Mouse (Mus musculus) midbrain, postnatal 0 days (tissue): ENCODE data around the gene Ier5. TPM values are rescaled to one million over a fixed set of nuclear protein-coding genes. Genes with fewer than 3 reads are reported as not detected.

Experiments used
- ATAC-seq: fragments of 200-750 bp; cut with Nextera tagmentation; 2 replicates; pipeline ENCODE4 v1.8.0; 2017; ENCODE audit warnings: moderate number of reproducible peaks, mild to moderate bottlenecking, moderate TSS enrichment, moderate library complexity; ENCODE audit not compliant: low FRiP score
- DNase-seq: peaks from one replicate; pipeline ENCODE4 v3.0.0-alpha.2; 2015; ENCODE audit warnings: low spot score
- H3K27ac ChIP-seq: fragments of 300-500 bp; sonication (generic); 2 replicates; pipeline ENCODE4 v1.5.1; 2014; ENCODE audit warnings: low read depth, mild to moderate bottlenecking, low read length, mixed read lengths
- H3K27me3 ChIP-seq: fragments of 300-500 bp; sonication (generic); 2 replicates; pipeline ENCODE4 v1.6.1; 2014; ENCODE audit warnings: low read length, control low read depth, mixed read lengths; ENCODE audit not compliant: insufficient read depth
- H3K36me3 ChIP-seq: fragments of 300-500 bp; sonication (generic); 2 replicates; pipeline ENCODE4 v1.6.1; 2014; ENCODE audit warnings: low read length, control low read depth, mixed read lengths; ENCODE audit not compliant: insufficient read depth
- H3K4me1 ChIP-seq: fragments of 300-500 bp; sonication (generic); 2 replicates; pipeline ENCODE4 v1.6.1; 2014; ENCODE audit warnings: mild to moderate bottlenecking, control low read depth, antibody characterized with exemption, low read length, mixed read lengths; ENCODE audit not compliant: insufficient read depth
- H3K4me2 ChIP-seq: fragments of 300-500 bp; sonication (generic); 2 replicates; pipeline ENCODE4 v1.6.1; 2014; ENCODE audit warnings: low read depth, mild to moderate bottlenecking, low read length, mixed read lengths; ENCODE audit not compliant: poor library complexity, severe bottlenecking
- H3K4me3 ChIP-seq: fragments of 300-500 bp; sonication (generic); 2 replicates; pipeline ENCODE4 v1.5.1; 2014; ENCODE audit warnings: low read depth, mild to moderate bottlenecking, low read length, moderate library complexity
- H3K9ac ChIP-seq: fragments of 300-500 bp; sonication (generic); replicated peaks from 2 replicates; pipeline ENCODE4 v1.6.1; 2014; ENCODE audit warnings: mild to moderate bottlenecking, low read length, moderate library complexity, mixed read lengths; ENCODE audit not compliant: poor library complexity, severe bottlenecking
- H3K9me3 ChIP-seq: fragments of 300-500 bp; sonication (generic); 2 replicates; pipeline ENCODE4 v1.6.1; 2016; ENCODE audit warnings: low read length, control low read depth
- CTCF ChIP-seq: IDR thresholded peaks from 2 replicates; pipeline ENCODE4 v1.5.1; 2016; ENCODE audit warnings: antibody characterized with exemption, mild to moderate bottlenecking
- WGBS: fragments of 180-500 bp; shearing (Covaris S2); extraction: QIAGEN DNeasy Blood & Tissue Kit; methylation state at CpG from one replicate; pipeline ENCODE4 v1.1.7; 2014; 5-methylcytosine and 5-hydroxymethylcytosine counted together
- polyA plus RNA-seq: library from polyadenylated mRNA; unstranded; fragments of >200 nt; fragmentation: Nextera tagmentation; extraction: Ambion mirVana; gene quantifications from 2 replicates; pipeline ENCODE4 v1.2.1, GENCODE M21; 2015
- total RNA-seq: library from RNA; depleted of rRNA; stranded (reverse); fragments of >200 nt; gene quantifications from 2 replicates; pipeline ENCODE4 v1.2.3, GENCODE M21; 2014

The Ier5 gene
- total and polyA plus RNA-seq, 2 experiments from 2014 or later = 4.0 to 44.2 TPM

GRCm38 (mm10) chr1:155077675-155078074 is 21.8 kb downstream of the Ier5 start:
- Histone ChIP-seq H3K27me3 (no peaks in the 10 kb centered on the region), H3K4me1 (peaks cover 19% of the 10 kb centered on the region), H3K36me3 (no peaks in the 10 kb centered on the region), H3K4me3 (no peak overlapping the region), H3K9ac (0 out of 2 replicates have a peak overlapping the region, but pooled peaks have one; percentile 2), H3K4me2 (no peak overlapping the region), H3K9me3 (no peaks in the 10 kb centered on the region), H3K27ac (no peak overlapping the region)
- 76% methylated on average over 2 of the region's 3 CpGs for WGBS
- TF ChIP-seq CTCF = no peak
- DNase-seq (peak; percentile 47), ATAC-seq (no peak)

DNA sequence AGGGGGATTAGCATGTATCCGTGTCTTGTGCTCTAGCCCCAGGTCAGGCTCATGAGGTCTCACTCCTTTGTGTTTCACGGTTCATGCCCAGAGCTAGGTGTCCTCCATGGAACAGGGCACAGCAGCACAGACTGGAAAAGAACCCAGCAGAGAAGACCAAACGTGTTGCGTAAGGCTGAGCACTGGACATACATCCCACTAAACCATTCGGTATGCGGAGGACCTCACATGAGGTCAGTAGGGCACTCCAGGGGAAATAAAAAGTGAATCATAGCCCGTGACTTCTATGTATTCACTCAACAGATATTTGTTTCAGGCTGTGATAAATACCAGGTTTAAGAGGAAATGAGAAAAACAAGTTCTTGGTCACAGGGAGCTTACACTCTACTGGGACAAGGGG is 23.6 kb downstream of the Ier5 start:
- TF ChIP-seq CTCF = no peak
- H3K36me3 ChIP-seq = no peaks in the 10 kb centered on the region
- H3K9me3 ChIP-seq = no peaks in the 10 kb centered on the region
- no peak for DNase-seq
- no peak overlapping the region for H3K9ac ChIP-seq
- no peak overlapping the region for H3K4me3 ChIP-seq
- 85% methylated on average over 7 of the region's 7 CpGs for WGBS
- ATAC-seq = no peak
- H3K27me3 ChIP-seq = no peaks in the 10 kb centered on the region
- no peak overlapping the region for H3K4me2 ChIP-seq
- H3K4me1 ChIP-seq = peaks cover 20% of the 10 kb centered on the region
- no peak overlapping the region for H3K27ac ChIP-seq

DNA sequence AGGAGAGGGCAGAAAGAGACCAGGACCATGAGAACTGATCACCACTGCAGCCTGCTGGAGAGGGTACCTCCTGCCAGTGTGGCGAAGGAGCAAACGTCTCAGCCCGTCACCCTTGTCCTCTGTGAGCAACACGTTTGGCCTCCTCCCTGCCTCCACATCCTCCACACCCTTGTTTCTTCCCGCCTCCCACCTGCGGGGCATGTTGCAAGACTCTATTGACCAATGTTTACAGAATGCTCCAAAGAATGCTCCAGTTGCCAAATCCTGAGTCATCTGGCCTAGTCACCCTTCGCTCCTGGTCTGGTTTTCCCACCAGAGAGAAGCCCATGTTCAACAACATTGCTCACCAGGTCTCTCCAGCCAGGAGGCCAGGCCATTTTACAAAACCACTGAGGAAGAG is 24.6 kb downstream of the Ier5 start:
- TF ChIP-seq CTCF = no peak
- no peaks in the 10 kb centered on the region for H3K27me3 ChIP-seq
- no peak overlapping the region for H3K27ac ChIP-seq
- H3K4me3 ChIP-seq = no peak overlapping the region
- DNase-seq (no peak), ATAC-seq (no peak)
- H3K4me2 ChIP-seq = no peak overlapping the region
- H3K4me1 ChIP-seq = peaks cover 24% of the 10 kb centered on the region
- H3K36me3 ChIP-seq = no peaks in the 10 kb centered on the region
- WGBS = 68% methylated on average over 7 of the region's 7 CpGs
- H3K9me3 ChIP-seq = no peaks in the 10 kb centered on the region
- H3K9ac ChIP-seq = no peak overlapping the region

- ATAC-seq = no peak
- DNase-seq = no peak
- WGBS = 77% methylated on average over 6 of the region's 6 CpGs
- Histone ChIP-seq H3K9me3 (no peaks in the 10 kb centered on the region), H3K9ac (no peak overlapping the region), H3K27me3 (no peaks in the 10 kb centered on the region), H3K4me1 (peaks cover 24% of the 10 kb centered on the region), H3K27ac (no peak overlapping the region), H3K4me2 (no peak overlapping the region), H3K4me3 (no peak overlapping the region), H3K36me3 (no peaks in the 10 kb centered on the region)
- no peak for TF ChIP-seq CTCF
These were observed 25.5 kb downstream of the Ier5 start for GRCm38 (mm10) chr1:155073905-155074304.

GRCm38 (mm10) chr1:155073133-155073532 is 26.3 kb downstream of the Ier5 start:
- ATAC-seq (no peak), DNase-seq (no peak)
- TF ChIP-seq CTCF = no peak
- Histone ChIP-seq H3K4me1 (peaks cover 24% of the 10 kb centered on the region), H3K27ac (no peak overlapping the region), H3K9ac (no peak overlapping the region), H3K9me3 (no peaks in the 10 kb centered on the region), H3K4me2 (no peak overlapping the region), H3K27me3 (no peaks in the 10 kb centered on the region), H3K4me3 (no peak overlapping the region), H3K36me3 (no peaks in the 10 kb centered on the region)
- 33% methylated on average over 7 of the region's 7 CpGs for WGBS

- Histone ChIP-seq H3K36me3 (no peaks in the 10 kb centered on the region), H3K4me1 (peaks cover 19% of the 10 kb centered on the region), H3K27ac (no peak overlapping the region), H3K9ac (no peak overlapping the region), H3K4me2 (no peak overlapping the region), H3K4me3 (no peak overlapping the region), H3K9me3 (no peaks in the 10 kb centered on the region), H3K27me3 (no peaks in the 10 kb centered on the region)
- DNase-seq (peak; percentile 52), ATAC-seq (peak; percentile 63)
- TF ChIP-seq CTCF = no peak
- WGBS = 21% methylated on average over 7 of the region's 7 CpGs
These were observed 28.1 kb downstream of the Ier5 start for GRCm38 (mm10) chr1:155071287-155071876.
